In the genomic region with DNA sequence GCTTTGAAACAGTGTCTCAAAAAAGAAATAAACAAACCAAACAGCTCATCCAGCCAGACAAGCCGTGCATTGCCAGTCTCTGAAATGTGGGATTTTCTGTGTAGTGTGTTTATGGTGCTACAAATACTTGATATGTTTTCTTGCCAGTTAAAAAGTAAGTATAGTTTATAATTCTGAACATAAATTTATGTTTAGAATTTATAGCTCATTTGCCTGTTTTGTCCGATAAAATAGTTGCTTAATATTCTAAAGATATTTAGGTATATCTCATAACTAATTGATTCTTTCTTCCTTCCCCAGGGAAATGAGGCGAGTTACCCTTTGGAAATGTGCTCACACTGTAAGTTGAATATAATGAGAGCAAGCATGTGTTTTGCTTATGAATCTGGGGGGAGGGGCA, we compare ENCODE assay signal across 9 mouse cellular contexts. TPM values are rescaled to one million over a fixed set of nuclear protein-coding genes. Genes with fewer than 3 reads are reported as not detected.
DNase-seq lines count a peak whose midpoint lies in the region; ATAC-seq and TF ChIP-seq lines count a peak whose summit lies in the region.
"Had no signal": no experiment of that assay in that cellular context is flagged by ENCODE, and none has a peak within 500 bp of the region (broad histone marks: within the 10 kb centered on the region; RNA-seq: fewer than 3 reads in every experiment).

A gene (plus strand): TSS at position 301 of the 400 bp plus-strand sequence.

- WGBS in forebrain, postnatal 0 days: 58% methylated on average over 3 of the region's 3 CpGs
- WGBS in liver, embryonic 13.5 days (ENCODE audit: insufficient replicate concordance): 82% methylated on average over 3 of the region's 3 CpGs

- H3K27ac ChIP-seq in forebrain, postnatal 0 days (ENCODE audit: low read depth, low read length): no peak within 1 kb of the TSS
- no peak within 1 kb of the TSS for H3K27ac ChIP-seq in liver, embryonic 13.5 days

- no peaks in the 10 kb centered on the region for H3K36me3 ChIP-seq in forebrain, postnatal 0 days (ENCODE audit: insufficient read depth)
- peaks cover 3% of the 10 kb centered on the region; the same call in 1 of the 2 replicates for H3K36me3 ChIP-seq in liver, embryonic 13.5 days

- no peaks in the 10 kb centered on the region for H3K9me3 ChIP-seq in forebrain, postnatal 0 days (ENCODE audit: low read length)
- no peaks in the 10 kb centered on the region for H3K9me3 ChIP-seq in liver, embryonic 13.5 days (replicated peaks)

- H3K4me2 ChIP-seq in forebrain, postnatal 0 days (ENCODE audit: low read depth): no peak within 1 kb of the TSS
- H3K4me2 ChIP-seq in liver, embryonic 13.5 days: no peak within 1 kb of the TSS

- no peak within 1 kb of the TSS for H3K9ac ChIP-seq in forebrain, postnatal 0 days
- no peak within 1 kb of the TSS for H3K9ac ChIP-seq in liver, embryonic 13.5 days

- no peak for TF ChIP-seq CTCF in forebrain, postnatal 0 days (IDR thresholded peaks at IDR 0.05; ENCODE audit: low read depth)

- no peak for ATAC-seq in activated CD4-positive, CD25-positive, alpha-beta regulatory T cell, adult 4 months
- no peak for ATAC-seq in forebrain, postnatal 0 days
- no peak for ATAC-seq in liver, embryonic 13.5 days (ENCODE audit: low read depth)

- H3K4me3 ChIP-seq in forebrain, postnatal 0 days (ENCODE audit: low read depth, low read length): no peak within 1 kb of the TSS
- no peak within 1 kb of the TSS for H3K4me3 ChIP-seq in liver, embryonic 13.5 days (replicated peaks)

- no peak for DNase-seq in adrenal gland, adult 18-20 months (ENCODE audit: low spot score in 2 of 2)
- DNase-seq in adrenal gland, adult (ENCODE audit: inconsistent age in 2 of 2, low spot score in 1 of 2): no peak
- DNase-seq in forebrain, postnatal 0 days: no peak
- no peak for DNase-seq in liver, embryonic 13.5 days
- no peak for DNase-seq in c-Kit-positive CD71-positive TER-119-positive erythroid progenitor cells, embryonic 14.5 days (ENCODE audit: low spot score)
- DNase-seq in urinary bladder, adult 18-20 months (ENCODE audit: low spot score in 2 of 2): no peak
- no peak for DNase-seq in testis, postnatal 14 days (ENCODE audit: low spot score)
- DNase-seq: right cerebral cortex, postnatal 14 days had no signal

- no peaks in the 10 kb centered on the region for H3K27me3 ChIP-seq in forebrain, postnatal 0 days (ENCODE audit: insufficient read depth, low read length)
- H3K27me3 ChIP-seq in liver, embryonic 13.5 days: no peaks in the 10 kb centered on the region

- H3K4me1 ChIP-seq in forebrain, postnatal 0 days (ENCODE audit: insufficient read depth): no peaks in the 10 kb centered on the region
- peaks cover 10% of the 10 kb centered on the region for H3K4me1 ChIP-seq in liver, embryonic 13.5 days (replicated peaks)

RNA-seq across cellular contexts. Expression of the gene that starts here (rescaled TPM):
- 10 to 100 TPM; 13.5 to 14.1 TPM for total RNA-seq in adrenal gland, adult 18-20 months (2021)
- polyA plus RNA-seq in activated CD4-positive, CD25-positive, alpha-beta regulatory T cell, adult 4 months (2017; shearing (Covaris generic)): 10 to 100 TPM; 21.5 to 24.0 TPM
- total RNA-seq in forebrain, postnatal 0 days (2014; rRNA removed): 11.6 and 13.0 TPM in 2 replicates
- 9.8 and 11.9 TPM in 2 replicates for polyA plus RNA-seq in forebrain, postnatal 0 days (2015; fragmentation: Nextera tagmentation; extraction: Ambion mirVana)
- polyA plus RNA-seq in liver, embryonic 13.5 days (2015; fragmentation: Nextera tagmentation; extraction: Ambion mirVana): 15.1 and 17.9 TPM in 2 replicates
